Mouse (Mus musculus) left cerebral cortex, postnatal 14 days (tissue): Measurements from ENCODE around the gene Fam71e1. TPM values are rescaled to one million over a fixed set of nuclear protein-coding genes. Genes with fewer than 3 reads are reported as not detected.
A peak's percentile ranks its signal among the peaks of the same experiment; 100 is the strongest.

Experiments used
- DNase-seq, 2 experiments: peaks; one replicate each; pipeline ENCODE4 v3.0.0; 2021 to 2022; ENCODE audit warnings: low spot score in 2 of 2, mixed read lengths in 1 of 2
- intact Hi-C: fragments of 180-260 bp; cut with DNase I; formaldehyde crosslinking; loops from one replicate; pipeline ENCODE4 v1.15.1; 2025
- total RNA-seq, 2 experiments: library from RNA; stranded (reverse); gene quantifications; 2 replicates each; pipeline ENCODE4 v1.2.3; 2021

The Fam71e1 gene
- total RNA-seq, 2 experiments from 2014 or later = 26.5 to 32.5 TPM

GRCm38 (mm10) chr7:44492166-44492826 lies 4.1 kb upstream of the Fam71e1 start:
- no peak for DNase-seq
- intact Hi-C loops = no loop called here

- intact Hi-C loops = loop anchor here (2.0 kb wide), 1 partner anchor 20 kb away; no protein-coding TSS in a partner anchor
- DNase-seq = no peak
These were observed 1.7 kb upstream of the Fam71e1 start for GRCm38 (mm10) chr7:44494681-44495080.

- intact Hi-C loops = loop anchor here (2.0 kb wide), 1 partner anchor 20 kb away; no protein-coding TSS in a partner anchor
- no peak for DNase-seq
These were observed 1.3 kb upstream of the Fam71e1 start for GRCm38 (mm10) chr7:44495086-44495485.

- intact Hi-C loops = no loop called here
- DNase-seq = no peak
These were observed 359 bp downstream of the Fam71e1 start for GRCm38 (mm10) chr7:44496771-44497109.

GRCm38 (mm10) chr7:44497361-44498055 lies 1.1 kb downstream of the Fam71e1 start:
- no peak for DNase-seq
- intact Hi-C loops = no loop called here

GRCm38 (mm10) chr7:44498922-44499321 lies 2.5 kb downstream of the Fam71e1 start:
- intact Hi-C loops = no loop called here
- no peak for DNase-seq

- DNase-seq = no peak
These were observed 3.7 kb downstream of the Fam71e1 start for GRCm38 (mm10) chr7:44500046-44500445.

GRCm38 (mm10) chr7:44501563-44502115 lies 5.3 kb downstream of the Fam71e1 start:
- peak; percentile 81 to 85 for DNase-seq
- intact Hi-C loops = loop anchor here (2.0 to 5.0 kb wide), 3 partner anchors 47 to 151 kb away; partner anchors contain the start of gene Pold1

More at GRCm38 (mm10) chr7:44500046-44500445, 3.7 kb downstream of the Fam71e1 start:
- intact Hi-C loops = loop anchor here (2.0 to 5.0 kb wide), 3 partner anchors 49 to 152 kb away; partner anchors contain the start of gene Pold1

GRCm38 (mm10) chr7:44507491-44507890 lies 11.1 kb downstream of the Fam71e1 start:
- intact Hi-C loops = no loop called here
- DNase-seq = no peak

- no peak for DNase-seq
- intact Hi-C loops = no loop called here
These were observed 23.0 kb downstream of the Fam71e1 start for GRCm38 (mm10) chr7:44519240-44519913.

- no peak for DNase-seq
- intact Hi-C loops = loop anchor here (5.0 kb wide), 2 partner anchors 36 to 131 kb away; no protein-coding TSS in a partner anchor
These were observed 24.6 kb downstream of the Fam71e1 start for GRCm38 (mm10) chr7:44520990-44521389.

- DNase-seq = peak; percentile 38 to 48
These were observed 25.3 kb downstream of the Fam71e1 start for GRCm38 (mm10) chr7:44521710-44522109.

GRCm38 (mm10) chr7:44523056-44523455 lies 26.7 kb downstream of the Fam71e1 start:
- no peak for DNase-seq
- intact Hi-C loops = loop anchor here (5.0 kb wide), 2 partner anchors 34 to 129 kb away; no protein-coding TSS in a partner anchor

More at GRCm38 (mm10) chr7:44521710-44522109, 25.3 kb downstream of the Fam71e1 start:
- intact Hi-C loops = loop anchor here (5.0 kb wide), 2 partner anchors 36 to 131 kb away; no protein-coding TSS in a partner anchor

GRCm38 (mm10) chr7:44524502-44524901 lies 28.1 kb downstream of the Fam71e1 start, which contains the start of gene Mybpc2:
Gene Mybpc2, minus strand, starts transcription at chr7:44524656.
- no peak for DNase-seq
- intact Hi-C loops = loop anchor here (5.0 kb wide), 2 partner anchors 33 to 128 kb away; no protein-coding TSS in a partner anchor

GRCm38 (mm10) chr7:44525126-44525832 lies 28.9 kb downstream of the Fam71e1 start:
- intact Hi-C loops = no loop called here
- DNase-seq = peak in 1 of 2 experiments; percentile 49

GRCm38 (mm10) chr7:44526414-44527154 lies 30.2 kb downstream of the Fam71e1 start:
- intact Hi-C loops = no loop called here
- no peak for DNase-seq

- peak; percentile 80 to 81 for DNase-seq
- intact Hi-C loops = no loop called here
These were observed 31.4 kb downstream of the Fam71e1 start for GRCm38 (mm10) chr7:44527483-44528398.
